ENCODE assay signal across 27 mouse cellular contexts in the genomic region with DNA sequence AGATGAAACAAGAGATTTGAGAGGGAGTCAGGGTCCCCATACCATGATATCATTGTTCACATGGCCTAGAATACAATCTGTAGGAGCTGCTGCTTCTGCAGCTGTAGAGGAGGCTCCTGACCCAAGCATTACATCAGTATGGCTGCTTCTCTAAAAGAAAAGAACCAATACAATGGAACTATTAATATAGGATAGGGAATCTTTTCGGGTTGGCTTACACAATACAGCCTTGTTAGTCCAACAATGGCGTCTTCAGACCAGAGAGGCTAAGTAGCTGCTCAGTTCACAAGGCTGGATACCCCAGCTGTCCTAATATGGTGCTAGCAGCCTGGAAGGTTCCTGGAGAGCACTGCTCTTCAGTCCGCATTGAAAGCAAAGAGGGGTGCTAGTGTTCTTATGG.
DNase-seq lines count a peak whose midpoint lies in the region; ATAC-seq lines count a peak whose summit lies in the region.
"Had no signal": no experiment of that assay in that cellular context is flagged by ENCODE, and none has a peak within 500 bp of the region (broad histone marks: within the 10 kb centered on the region; RNA-seq: fewer than 3 reads in every experiment).

No protein-coding gene starts in this region.

- H3K27ac ChIP-seq in kidney, embryonic 14.5 days (ENCODE audit: low read depth, low read length), result no peak overlapping the region
- H3K27ac ChIP-seq: embryonic facial prominence, embryonic 12.5 days; embryonic facial prominence, embryonic 15.5 days; hindbrain, embryonic 10.5 days; hindbrain, embryonic 13.5 days had no signal

- no peak overlapping the region for H3K4me2 ChIP-seq in kidney, embryonic 14.5 days (replicated peaks; ENCODE audit: low read depth, low read length)
- H3K4me2 ChIP-seq: embryonic facial prominence, embryonic 12.5 days; embryonic facial prominence, embryonic 15.5 days; heart, embryonic 11.5 days; hindbrain, embryonic 13.5 days had no signal

- no peaks in the 10 kb centered on the region for H3K4me1 ChIP-seq in kidney, embryonic 14.5 days (ENCODE audit: control insufficient read depth, insufficient read depth, low read length)
- H3K4me1 ChIP-seq: embryonic facial prominence, embryonic 12.5 days; embryonic facial prominence, embryonic 15.5 days; hindbrain, embryonic 13.5 days had no signal

- no peak overlapping the region for H3K4me3 ChIP-seq in kidney, embryonic 14.5 days (ENCODE audit: low read length)
- H3K4me3 ChIP-seq: embryonic facial prominence, embryonic 12.5 days; embryonic facial prominence, embryonic 15.5 days; hindbrain, embryonic 10.5 days; hindbrain, embryonic 13.5 days had no signal

- no peaks in the 10 kb centered on the region for H3K9me3 ChIP-seq in kidney, embryonic 14.5 days (ENCODE audit: control insufficient read depth, low read length)
- H3K9me3 ChIP-seq: embryonic facial prominence, embryonic 12.5 days; embryonic facial prominence, embryonic 15.5 days; hindbrain, embryonic 10.5 days; hindbrain, embryonic 13.5 days had no signal

- WGBS in kidney, embryonic 14.5 days, result 91% methylated on average over 3 of the region's 3 CpGs

- H3K36me3 ChIP-seq in kidney, embryonic 14.5 days (ENCODE audit: control insufficient read depth, insufficient read depth, low read length), result no peaks in the 10 kb centered on the region
- H3K36me3 ChIP-seq: embryonic facial prominence, embryonic 12.5 days; embryonic facial prominence, embryonic 15.5 days; G1E; hindbrain, embryonic 10.5 days; hindbrain, embryonic 13.5 days had no signal

- peak; percentile 29 for DNase-seq in heart, adult 11 months
- DNase-seq in heart, postnatal 10 days, result no peak
- DNase-seq in left cerebral cortex, adult 11 months (ENCODE audit: low spot score), result peak; percentile 27
- DNase-seq in left cerebral cortex, postnatal 4 days, result no peak
- DNase-seq in brain, adult 2 months (ENCODE audit: low read depth, low spot score), result peak; percentile 80
- DNase-seq: adrenal gland, postnatal 10 days; adrenal gland, postnatal 36 days; B cell, adult 2 months; cerebellum, adult 11 months; cerebellum, adult 2 months; cerebellum, adult 9-11 months; cerebellum, postnatal 25 days; forebrain, postnatal 0 days; gastrocnemius, postnatal 10 days; gastrocnemius, postnatal 36 days; heart, postnatal 36 days had no signal

- ATAC-seq in kidney, embryonic 14.5 days (ENCODE audit: low FRiP score, low TSS enrichment), result no peak
- ATAC-seq: forebrain, embryonic 14.5 days; forebrain, postnatal 0 days; hindbrain, embryonic 16.5 days; Patski had no signal

- H3K9ac ChIP-seq in kidney, embryonic 14.5 days (ENCODE audit: low read depth, low read length), result no peak overlapping the region
- H3K9ac ChIP-seq: embryonic facial prominence, embryonic 12.5 days; embryonic facial prominence, embryonic 15.5 days; forebrain, postnatal 0 days; hindbrain, embryonic 13.5 days had no signal

- H3K27me3 ChIP-seq in kidney, embryonic 14.5 days (ENCODE audit: control insufficient read depth, insufficient read depth, low read length), result no peaks in the 10 kb centered on the region
- H3K27me3 ChIP-seq: CH12.LX; embryonic facial prominence, embryonic 12.5 days; embryonic facial prominence, embryonic 15.5 days; hindbrain, embryonic 13.5 days had no signal

- intact Hi-C loops in heart, postnatal 10 days (cut with DNase I), result no loop called here
- intact Hi-C loops in left cerebral cortex, postnatal 4 days (cut with DNase I), result no loop called here

Comparison
In these comparisons a context has a peak if more than half of its experiments do, and no peak if none do; other contexts are left out.
1. DNase-seq: peak in heart, adult 11 months (single experiment), left cerebral cortex, adult 11 months (single experiment) and brain, adult 2 months (single experiment); none in heart, postnatal 10 days (0 of 2) and left cerebral cortex, postnatal 4 days (single experiment).